Mouse (Mus musculus) hindbrain, postnatal 0 days (tissue): ENCODE measurements at regions not wholly inside any gene's neighbourhood (a gene's known extent, or its start where the extent isn't known, plus 50 kb on each side); places are given as distances from the start of the nearest gene placed in this dataset.
"Not testable (repeated sequence)": the region's sequence is repeated elsewhere in the genome, so short reads cannot be mapped to it uniquely, and the experiment has no call there.

Source experiments
- ATAC-seq: fragments of 200-750 bp; cut with Nextera tagmentation; 2 replicates; pipeline ENCODE4 v1.8.0; 2017; ENCODE audit warnings: mild to moderate bottlenecking, moderate TSS enrichment, moderate library complexity
- DNase-seq: peaks from one replicate; pipeline ENCODE4 v3.0.0-alpha.2; 2015; ENCODE audit warnings: low spot score
- H3K27ac ChIP-seq: fragments of 300-500 bp; sonication (generic); 2 replicates; pipeline ENCODE4 v1.5.1; 2014; ENCODE audit warnings: mild to moderate bottlenecking
- H3K27me3 ChIP-seq: fragments of 300-500 bp; sonication (generic); 2 replicates; pipeline ENCODE4 v1.6.1; 2014; ENCODE audit warnings: low read length, mixed read lengths; ENCODE audit not compliant: insufficient read depth
- H3K36me3 ChIP-seq: fragments of 300-500 bp; sonication (generic); 2 replicates; pipeline ENCODE4 v1.6.1; 2014; ENCODE audit warnings: low read length, mixed read lengths; ENCODE audit not compliant: insufficient read depth
- H3K4me1 ChIP-seq: fragments of 300-500 bp; sonication (generic); 2 replicates; pipeline ENCODE4 v1.6.1; 2014; ENCODE audit warnings: antibody characterized with exemption, low read length, mixed read lengths; ENCODE audit not compliant: insufficient read depth
- H3K4me2 ChIP-seq: fragments of 300-500 bp; sonication (generic); 2 replicates; pipeline ENCODE4 v1.6.1; 2014; ENCODE audit warnings: low read depth, mild to moderate bottlenecking, low read length, moderate library complexity, mixed read lengths
- H3K4me3 ChIP-seq: fragments of 300-500 bp; sonication (generic); 2 replicates; pipeline ENCODE4 v1.5.1; 2014; ENCODE audit warnings: low read length
- H3K9ac ChIP-seq: fragments of 300-500 bp; sonication (generic); replicated peaks from 2 replicates; pipeline ENCODE4 v1.6.1; 2014; ENCODE audit warnings: mild to moderate bottlenecking, low read length, moderate library complexity, mixed read lengths
- H3K9me3 ChIP-seq: fragments of 300-500 bp; sonication (generic); 2 replicates; pipeline ENCODE4 v1.6.1; 2016; ENCODE audit warnings: low read length, mixed read lengths
- CTCF ChIP-seq: IDR thresholded peaks from 2 replicates; pipeline ENCODE4 v1.5.1; 2016; ENCODE audit warnings: antibody characterized with exemption, control low read depth, low read depth
- WGBS: fragments of 180-500 bp; shearing (Covaris S2); extraction: QIAGEN DNeasy Blood & Tissue Kit; methylation state at CpG from one replicate; pipeline ENCODE4 v1.1.7; 2014; 5-methylcytosine and 5-hydroxymethylcytosine counted together

GRCm38 (mm10) chr6:70517932-70518331 is 274.1 kb downstream of the Rpia start:
- Histone ChIP-seq H3K9ac (no peak overlapping the region), H3K27ac (no peak overlapping the region), H3K27me3 (no peaks in the 10 kb centered on the region), H3K9me3 (no peaks in the 10 kb centered on the region), H3K4me2 (no peak overlapping the region), H3K4me1 (no peaks in the 10 kb centered on the region), H3K4me3 (no peak overlapping the region), H3K36me3 (no peaks in the 10 kb centered on the region)
- no peak for DNase-seq
- ATAC-seq = no peak
- TF ChIP-seq CTCF = no peak

- H3K9me3 ChIP-seq = no peaks in the 10 kb centered on the region
- peak; percentile 53 for DNase-seq
- TF ChIP-seq CTCF = peak; percentile 49
- H3K27ac ChIP-seq = no peak overlapping the region
- H3K4me2 ChIP-seq = no peak overlapping the region
- H3K36me3 ChIP-seq = no peaks in the 10 kb centered on the region
- no peak overlapping the region for H3K9ac ChIP-seq
- H3K4me1 ChIP-seq = no peaks in the 10 kb centered on the region
- 77% methylated on average over 1 of the region's 1 CpGs for WGBS
- H3K27me3 ChIP-seq = no peaks in the 10 kb centered on the region
- ATAC-seq = peak; percentile 35; the same call in 1 of the 2 replicates
- no peak overlapping the region for H3K4me3 ChIP-seq
These were observed 323.2 kb downstream of the Rpia start for GRCm38 (mm10) chr6:70468623-70469479.

GRCm38 (mm10) chr6:70457279-70457678 is 334.8 kb downstream of the Rpia start:
- no peak overlapping the region for H3K9ac ChIP-seq
- H3K9me3 ChIP-seq = no peaks in the 10 kb centered on the region
- no peak for TF ChIP-seq CTCF
- H3K4me1 ChIP-seq = no peaks in the 10 kb centered on the region
- H3K27me3 ChIP-seq = no peaks in the 10 kb centered on the region
- no peaks in the 10 kb centered on the region for H3K36me3 ChIP-seq
- ATAC-seq (no peak), DNase-seq (no peak)
- H3K4me3 ChIP-seq = no peak overlapping the region
- WGBS = 89% methylated on average over 3 of the region's 3 CpGs
- H3K27ac ChIP-seq = no peak overlapping the region
- no peak overlapping the region for H3K4me2 ChIP-seq

- not testable (repeated sequence) for H3K4me1 ChIP-seq, ATAC-seq, H3K27ac ChIP-seq, H3K4me2 ChIP-seq, H3K4me3 ChIP-seq, H3K36me3 ChIP-seq, H3K9ac ChIP-seq, DNase-seq, H3K27me3 ChIP-seq, H3K9me3 ChIP-seq
- 81% methylated on average over 2 of the region's 2 CpGs for WGBS
These were observed 357.3 kb downstream of the Rpia start for GRCm38 (mm10) chr6:70434739-70435138.

- WGBS = 88% methylated on average over 3 of the region's 3 CpGs
- H3K4me3 ChIP-seq, H3K9me3 ChIP-seq, H3K27ac ChIP-seq, H3K27me3 ChIP-seq, ATAC-seq, H3K4me2 ChIP-seq, H3K9ac ChIP-seq, DNase-seq, H3K4me1 ChIP-seq, H3K36me3 ChIP-seq: not testable (repeated sequence)
These were observed 385.7 kb downstream of the Rpia start for GRCm38 (mm10) chr6:70406290-70406689.

- H3K9me3 ChIP-seq, H3K27ac ChIP-seq, H3K9ac ChIP-seq, H3K4me2 ChIP-seq, H3K27me3 ChIP-seq, H3K36me3 ChIP-seq, DNase-seq, ATAC-seq, H3K4me1 ChIP-seq, H3K4me3 ChIP-seq: not testable (repeated sequence)
These were observed 402.2 kb downstream of the Rpia start for GRCm38 (mm10) chr6:70389850-70390249.

GRCm38 (mm10) chr6:70386396-70386795 is 405.6 kb downstream of the Rpia start:
- H3K4me3 ChIP-seq, H3K27me3 ChIP-seq, H3K4me2 ChIP-seq, H3K27ac ChIP-seq, H3K9ac ChIP-seq, DNase-seq, ATAC-seq, H3K9me3 ChIP-seq, H3K4me1 ChIP-seq, H3K36me3 ChIP-seq: not testable (repeated sequence)
- WGBS = no CpG with 5 or more reads among the region's 1 CpGs

GRCm38 (mm10) chr6:70379339-70379738 is 412.7 kb downstream of the Rpia start:
- not testable (repeated sequence) for H3K4me1 ChIP-seq, H3K27me3 ChIP-seq, H3K9ac ChIP-seq, H3K27ac ChIP-seq, H3K36me3 ChIP-seq, H3K9me3 ChIP-seq, H3K4me2 ChIP-seq, H3K4me3 ChIP-seq, DNase-seq, ATAC-seq
- WGBS = 100% methylated on average over 2 of the region's 2 CpGs

GRCm38 (mm10) chr6:70371821-70372220 is 420.2 kb downstream of the Rpia start:
- H3K4me1 ChIP-seq, H3K9me3 ChIP-seq, H3K27me3 ChIP-seq, DNase-seq, H3K9ac ChIP-seq, H3K27ac ChIP-seq, H3K4me3 ChIP-seq, H3K36me3 ChIP-seq, H3K4me2 ChIP-seq, ATAC-seq: not testable (repeated sequence)
- WGBS = 90% methylated on average over 5 of the region's 5 CpGs
